Mouse (Mus musculus): ENCODE measurements around the gene Mapk1ip1l. TPM values are rescaled to one million over a fixed set of nuclear protein-coding genes. Genes with fewer than 3 reads are reported as not detected.

Mapk1ip1l gene
- total RNA-seq, 1 experiment: 57.1 TPM

- no peak for TF ChIP-seq ZNF384 (IDR thresholded peaks at IDR 0.05; ENCODE audit: low read depth, low read length)
- TF ChIP-seq HCFC1 (IDR thresholded peaks at IDR 0.05; ENCODE audit: borderline replicate concordance, insufficient read depth, low read length): no peak
- TF ChIP-seq ZC3H11A (IDR thresholded peaks at IDR 0.05; ENCODE audit: borderline replicate concordance, low read depth, low read length): no peak
- no peak for TF ChIP-seq MAFK (IDR thresholded peaks at IDR 0.05; ENCODE audit: insufficient read depth, low read depth, low read length)
- TF ChIP-seq CHD2 (IDR thresholded peaks at IDR 0.05; ENCODE audit: low read depth, low read length): no peak
- Histone ChIP-seq H3K4me3 (ENCODE audit: insufficient read depth in 1 of 2, low read depth in 1 of 2, low read length in 2 of 2, poor library complexity in 1 of 2, severe bottlenecking in 1 of 2) (no peak overlapping the region), H3K36me3 (ENCODE audit: control insufficient read depth, insufficient read depth, low read length, poor library complexity, severe bottlenecking) (no peaks in the 10 kb centered on the region), H3K9ac (ENCODE audit: insufficient read depth, low read depth, low read length, poor library complexity, severe bottlenecking) (no peak overlapping the region), H3K4me1 (ENCODE audit: control insufficient read depth in 2 of 2, insufficient read depth in 2 of 2, low read length in 2 of 2, poor library complexity in 1 of 2) (no peaks in the 10 kb centered on the region), H3K27ac (ENCODE audit: insufficient read depth, low read depth, low read length, poor library complexity, severe bottlenecking) (no peak overlapping the region), H3K9me3 (ENCODE audit: control insufficient read depth, insufficient read depth, low read depth, low read length) (no peaks in the 10 kb centered on the region)
- in situ Hi-C loops (cut with MboI; ENCODE audit: low sequenced_read_pairs in 2 of 2, unreplicated experiment in 2 of 2): no loop called here
- no peak for DNase-seq (ENCODE audit: low read depth, low spot score)
These were observed 48.6 kb downstream of the Mapk1ip1l start for GRCm38 (mm10) chr14:47346715-47347114.

- H3K9me3 ChIP-seq (ENCODE audit: control insufficient read depth, insufficient read depth, low read depth, low read length): no peaks in the 10 kb centered on the region
- H3K9ac ChIP-seq (ENCODE audit: insufficient read depth, low read depth, low read length, poor library complexity, severe bottlenecking): no peak overlapping the region
- H3K27ac ChIP-seq (ENCODE audit: insufficient read depth, low read depth, low read length, poor library complexity, severe bottlenecking): no peak overlapping the region
- in situ Hi-C loops (cut with MboI; ENCODE audit: low sequenced_read_pairs in 2 of 2, unreplicated experiment in 2 of 2): no loop called here
- no peaks in the 10 kb centered on the region for H3K36me3 ChIP-seq (ENCODE audit: control insufficient read depth, insufficient read depth, low read length, poor library complexity, severe bottlenecking)
- no peak overlapping the region for H3K4me3 ChIP-seq (ENCODE audit: insufficient read depth in 1 of 2, low read depth in 1 of 2, low read length in 2 of 2, poor library complexity in 1 of 2, severe bottlenecking in 1 of 2)
- TF ChIP-seq ZNF384 (IDR thresholded peaks at IDR 0.05; ENCODE audit: low read depth, low read length) (no peak), MAFK (IDR thresholded peaks at IDR 0.05; ENCODE audit: insufficient read depth, low read depth, low read length) (no peak), ZC3H11A (IDR thresholded peaks at IDR 0.05; ENCODE audit: borderline replicate concordance, low read depth, low read length) (no peak), HCFC1 (IDR thresholded peaks at IDR 0.05; ENCODE audit: borderline replicate concordance, insufficient read depth, low read length) (no peak), CHD2 (IDR thresholded peaks at IDR 0.05; ENCODE audit: low read depth, low read length) (no peak)
- peaks cover 0 to 12% of the 10 kb centered on the region in 2 experiments; a peak in 2 of 4 replicates for H3K4me1 ChIP-seq (ENCODE audit: control insufficient read depth in 2 of 2, insufficient read depth in 2 of 2, low read length in 2 of 2, poor library complexity in 1 of 2)
- no peak for DNase-seq (ENCODE audit: low read depth, low spot score)
These were observed 52.9 kb downstream of the Mapk1ip1l start for GRCm38 (mm10) chr14:47350974-47351373.

DNA sequence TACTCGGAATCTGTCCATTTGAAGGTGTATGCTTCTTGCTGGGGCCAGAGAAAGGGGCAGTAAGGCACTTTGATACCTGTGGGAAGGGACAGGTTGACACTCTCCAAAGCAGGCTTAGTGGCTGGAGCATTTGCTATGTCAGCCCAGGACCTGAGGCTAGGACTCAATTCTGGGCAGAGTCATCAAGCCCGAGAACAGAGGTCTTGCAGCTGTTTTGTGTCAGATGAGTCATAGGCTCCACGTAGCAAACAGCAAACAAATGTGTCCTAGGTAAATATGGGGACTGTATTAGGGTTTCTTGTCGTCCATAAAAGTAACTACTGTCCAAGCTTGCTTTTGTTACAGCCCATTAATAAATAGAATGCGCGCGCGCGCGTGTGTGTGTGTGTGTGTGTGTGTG lies 54.2 kb downstream of the Mapk1ip1l start:
- no peak for DNase-seq (ENCODE audit: low read depth, low spot score)
- Histone ChIP-seq H3K36me3 (ENCODE audit: control insufficient read depth, insufficient read depth, low read length, poor library complexity, severe bottlenecking) (no peaks in the 10 kb centered on the region), H3K4me3 (ENCODE audit: insufficient read depth in 1 of 2, low read depth in 1 of 2, low read length in 2 of 2, poor library complexity in 1 of 2, severe bottlenecking in 1 of 2) (no peak overlapping the region), H3K9me3 (ENCODE audit: control insufficient read depth, insufficient read depth, low read depth, low read length) (no peaks in the 10 kb centered on the region), H3K4me1 (ENCODE audit: control insufficient read depth in 2 of 2, insufficient read depth in 2 of 2, low read length in 2 of 2, poor library complexity in 1 of 2) (peaks cover 0 to 12% of the 10 kb centered on the region in 2 experiments; a peak in 2 of 4 replicates), H3K9ac (ENCODE audit: insufficient read depth, low read depth, low read length, poor library complexity, severe bottlenecking) (no peak overlapping the region), H3K27ac (ENCODE audit: insufficient read depth, low read depth, low read length, poor library complexity, severe bottlenecking) (no peak overlapping the region)
- in situ Hi-C loops (cut with MboI; ENCODE audit: low sequenced_read_pairs in 2 of 2, unreplicated experiment in 2 of 2): no loop called here
- TF ChIP-seq CHD2 (IDR thresholded peaks at IDR 0.05; ENCODE audit: low read depth, low read length): no peak
- TF ChIP-seq ZC3H11A (IDR thresholded peaks at IDR 0.05; ENCODE audit: borderline replicate concordance, low read depth, low read length): no peak
- TF ChIP-seq ZNF384 (IDR thresholded peaks at IDR 0.05; ENCODE audit: low read depth, low read length): no peak
- TF ChIP-seq MAFK (IDR thresholded peaks at IDR 0.05; ENCODE audit: insufficient read depth, low read depth, low read length): no peak
- TF ChIP-seq HCFC1 (IDR thresholded peaks at IDR 0.05; ENCODE audit: borderline replicate concordance, insufficient read depth, low read length): no peak

GRCm38 (mm10) chr14:47353240-47353639 lies 55.2 kb downstream of the Mapk1ip1l start:
- no peaks in the 10 kb centered on the region for H3K9me3 ChIP-seq (ENCODE audit: control insufficient read depth, insufficient read depth, low read depth, low read length)
- DNase-seq (ENCODE audit: low read depth, low spot score): no peak
- H3K4me3 ChIP-seq (ENCODE audit: insufficient read depth in 1 of 2, low read depth in 1 of 2, low read length in 2 of 2, poor library complexity in 1 of 2, severe bottlenecking in 1 of 2): no peak overlapping the region
- TF ChIP-seq HCFC1 (IDR thresholded peaks at IDR 0.05; ENCODE audit: borderline replicate concordance, insufficient read depth, low read length): no peak
- TF ChIP-seq CHD2 (IDR thresholded peaks at IDR 0.05; ENCODE audit: low read depth, low read length): no peak
- no peak for TF ChIP-seq ZNF384 (IDR thresholded peaks at IDR 0.05; ENCODE audit: low read depth, low read length)
- TF ChIP-seq MAFK (IDR thresholded peaks at IDR 0.05; ENCODE audit: insufficient read depth, low read depth, low read length): no peak
- TF ChIP-seq ZC3H11A (IDR thresholded peaks at IDR 0.05; ENCODE audit: borderline replicate concordance, low read depth, low read length): no peak
- no peak overlapping the region for H3K27ac ChIP-seq (ENCODE audit: insufficient read depth, low read depth, low read length, poor library complexity, severe bottlenecking)
- H3K4me1 ChIP-seq (ENCODE audit: control insufficient read depth in 2 of 2, insufficient read depth in 2 of 2, low read length in 2 of 2, poor library complexity in 1 of 2): peaks cover 0 to 12% of the 10 kb centered on the region in 2 experiments; a peak in 2 of 4 replicates
- H3K36me3 ChIP-seq (ENCODE audit: control insufficient read depth, insufficient read depth, low read length, poor library complexity, severe bottlenecking): no peaks in the 10 kb centered on the region
- in situ Hi-C loops (cut with MboI; ENCODE audit: low sequenced_read_pairs in 2 of 2, unreplicated experiment in 2 of 2): no loop called here
- H3K9ac ChIP-seq (ENCODE audit: insufficient read depth, low read depth, low read length, poor library complexity, severe bottlenecking): no peak overlapping the region
